Mouse (Mus musculus): Measurements from ENCODE around the gene Gm17124. TPM values are rescaled to one million over a fixed set of nuclear protein-coding genes. Genes with fewer than 3 reads are reported as not detected.

The Gm17124 gene
- not detected for polyA plus RNA-seq (2017; shearing (Covaris generic))

DNA sequence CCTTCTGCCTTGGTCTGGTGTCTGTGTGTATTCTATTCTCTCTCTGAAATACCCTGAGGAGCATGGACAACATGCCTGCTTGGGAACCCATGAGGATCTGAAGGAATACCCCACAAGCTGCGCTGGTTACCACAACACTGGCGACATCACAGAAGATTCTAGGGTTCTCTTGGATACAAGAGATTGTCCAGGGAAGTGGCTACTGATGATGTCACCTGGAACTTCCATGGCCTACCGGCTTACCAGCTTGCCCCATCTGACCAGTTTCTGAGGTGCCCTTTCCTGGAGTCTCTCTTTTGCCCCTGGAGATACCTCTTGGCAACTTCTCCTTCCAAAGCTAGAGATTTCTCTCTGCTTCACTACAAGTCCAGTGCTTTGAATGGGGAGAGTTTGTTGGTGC lies at the start of gene Gm17124:
TSS of gene Gm17124 (minus strand) at position 101 of the 400 bp plus-strand sequence.

DNA sequence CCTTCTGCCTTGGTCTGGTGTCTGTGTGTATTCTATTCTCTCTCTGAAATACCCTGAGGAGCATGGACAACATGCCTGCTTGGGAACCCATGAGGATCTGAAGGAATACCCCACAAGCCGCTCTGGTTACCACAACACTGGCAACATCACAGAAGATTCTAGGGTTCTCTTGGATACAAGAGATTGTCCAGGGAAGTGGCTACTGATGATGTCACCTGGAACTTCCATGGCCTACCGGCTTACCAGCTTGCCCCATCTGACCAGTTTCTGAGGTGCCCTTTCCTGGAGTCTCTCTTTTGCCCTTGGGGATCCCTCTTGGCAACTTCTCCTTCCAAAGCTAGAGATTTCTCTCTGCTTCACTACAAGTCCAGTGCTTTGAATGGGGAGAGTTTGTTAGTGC lies 42.1 kb upstream of the Gm17124 start, which contains the start of gene Gm3633:
TSS of gene Gm3633 (minus strand) at position 101 of the 400 bp plus-strand sequence.

Other genes starting within 250 kb of the Gm17124 start
- not detected for gene Gm8005, start 160.2 kb downstream of the Gm17124 start, polyA plus RNA-seq (2017; shearing (Covaris generic))
- not detected for gene Gm8011, start 136.0 kb downstream of the Gm17124 start, polyA plus RNA-seq (2017; shearing (Covaris generic))
- not detected for gene Gm8020, start 97.5 kb downstream of the Gm17124 start, polyA plus RNA-seq (2017; shearing (Covaris generic))
- gene Gm8024, start 75.6 kb downstream of the Gm17124 start, polyA plus RNA-seq (2017; shearing (Covaris generic)): not detected
- not detected for gene Gm3633, start 42.0 kb upstream of the Gm17124 start, polyA plus RNA-seq (2017; shearing (Covaris generic))
- not detected for gene Gm10378, start 56.1 kb upstream of the Gm17124 start, polyA plus RNA-seq (2017; shearing (Covaris generic))
- gene Gm3015, start 168.9 kb upstream of the Gm17124 start, polyA plus RNA-seq (2017; shearing (Covaris generic)): not detected
- not detected for gene Gm10377, start 198.1 kb upstream of the Gm17124 start, polyA plus RNA-seq (2017; shearing (Covaris generic))